Mouse (Mus musculus) forebrain, embryonic 14.5 days (tissue): ENCODE data around the gene Tfrc. TPM values are rescaled to one million over a fixed set of nuclear protein-coding genes. Genes with fewer than 3 reads are reported as not detected.
A peak's percentile ranks its signal among the peaks of the same experiment; 100 is the strongest.

Experiments
- ATAC-seq: fragments of 200-750 bp; cut with Nextera tagmentation; 2 replicates; pipeline ENCODE4 v1.8.0; 2017; ENCODE audit warnings: mild to moderate bottlenecking, moderate library complexity
- DNase-seq: peaks from one replicate; pipeline ENCODE4 v3.0.0-alpha.2; 2015; ENCODE audit warnings: low spot score
- H3K27ac ChIP-seq: fragments of 300-500 bp; sonication (generic); 2 replicates; pipeline ENCODE4 v1.5.1; 2014; ENCODE audit warnings: low read depth, mild to moderate bottlenecking, control low read depth, low read length, moderate library complexity
- H3K27me3 ChIP-seq: fragments of 300-500 bp; sonication (generic); replicated peaks from 2 replicates; pipeline ENCODE4 v1.6.1; 2014; ENCODE audit warnings: low read length, control low read depth, mixed read lengths; ENCODE audit not compliant: control insufficient read depth, insufficient read depth
- H3K36me3 ChIP-seq: fragments of 300-500 bp; sonication (generic); 2 replicates; pipeline ENCODE4 v1.6.1; 2014; ENCODE audit warnings: low read length, control low read depth; ENCODE audit not compliant: control insufficient read depth, insufficient read depth
- H3K4me1 ChIP-seq: fragments of 300-500 bp; sonication (generic); 2 replicates; pipeline ENCODE4 v1.6.1; 2014; ENCODE audit warnings: antibody characterized with exemption, low read length, control low read depth; ENCODE audit not compliant: control insufficient read depth, insufficient read depth
- H3K4me2 ChIP-seq: fragments of 300-500 bp; sonication (generic); 2 replicates; pipeline ENCODE4 v1.6.1; 2014; ENCODE audit warnings: mild to moderate bottlenecking, control low read depth, low read length
- H3K4me3 ChIP-seq: fragments of 300-500 bp; sonication (generic); 2 replicates; pipeline ENCODE4 v1.5.1; 2014; ENCODE audit warnings: low read depth, low read length, control low read depth
- H3K9ac ChIP-seq: fragments of 300-500 bp; sonication (generic); 2 replicates; pipeline ENCODE4 v1.6.1; 2014; ENCODE audit warnings: mild to moderate bottlenecking, low read length, control low read depth, moderate library complexity
- H3K9me3 ChIP-seq: fragments of 300-500 bp; sonication (generic); replicated peaks from 2 replicates; pipeline ENCODE4 v1.6.1; 2016; ENCODE audit warnings: low read length, control low read depth, mixed read lengths; ENCODE audit not compliant: control insufficient read depth
- WGBS: fragments of 180-500 bp; shearing (Covaris S2); extraction: QIAGEN DNeasy Blood & Tissue Kit; methylation state at CpG from one replicate; pipeline ENCODE4 v1.1.7; 2014; 5-methylcytosine and 5-hydroxymethylcytosine counted together
- polyA plus RNA-seq: library from polyadenylated mRNA; unstranded; fragments of >200 nt; fragmentation: Nextera tagmentation; extraction: Ambion mirVana; gene quantifications from 2 replicates; pipeline ENCODE4 v1.2.1, GENCODE M21; 2014

The Tfrc gene
- polyA plus RNA-seq, 1 experiment from 2014 or later, result 56.0 TPM

- ATAC-seq (no peak), DNase-seq (peak; percentile 2)
- no peaks in the 10 kb centered on the region for H3K36me3 ChIP-seq
- H3K4me2 ChIP-seq, result peak overlapping the region; percentile 68; the same call in 1 of the 2 replicates
- no peak overlapping the region for H3K4me3 ChIP-seq
- H3K4me1 ChIP-seq, result peaks cover 9% of the 10 kb centered on the region
- no peaks in the 10 kb centered on the region for H3K9me3 ChIP-seq
- H3K9ac ChIP-seq, result 0 out of 2 replicates have a peak overlapping the region, but pooled peaks have one; percentile 49
- H3K27ac ChIP-seq, result no peak overlapping the region
- 70% methylated on average over 7 of the region's 7 CpGs for WGBS
- no peaks in the 10 kb centered on the region for H3K27me3 ChIP-seq
Measured at GRCm38 (mm10) chr16:32607562-32608343, 967 bp upstream of the Tfrc start.

GRCm38 (mm10) chr16:32608344-32608711 is 392 bp upstream of the Tfrc start:
- no peaks in the 10 kb centered on the region for H3K36me3 ChIP-seq
- H3K9me3 ChIP-seq, result no peaks in the 10 kb centered on the region
- DNase-seq (no peak), ATAC-seq (no peak)
- peaks cover 9% of the 10 kb centered on the region for H3K4me1 ChIP-seq
- 13% methylated on average over 8 of the region's 8 CpGs for whole genome bisulfite sequencing
- peak overlapping the region; percentile 68 for H3K4me2 ChIP-seq
- no peaks in the 10 kb centered on the region for H3K27me3 ChIP-seq
- peak overlapping the region; percentile 49 for H3K9ac ChIP-seq
- H3K27ac ChIP-seq, result peak overlapping the region; percentile 95; the same call in 1 of the 2 replicates
- peak overlapping the region; percentile 88 for H3K4me3 ChIP-seq

- H3K4me1 ChIP-seq, result peaks cover 9% of the 10 kb centered on the region
- peak overlapping the region; percentile 88 for H3K4me3 ChIP-seq
- 0% methylated on average over 14 of the region's 14 CpGs for WGBS
- H3K27ac ChIP-seq, result peak overlapping the region; percentile 95
- ATAC-seq (no peak; the same call in 1 of the 2 replicates), DNase-seq (peak; percentile 47)
- no peaks in the 10 kb centered on the region for H3K27me3 ChIP-seq
- H3K9ac ChIP-seq, result peak overlapping the region; percentile 88
- H3K4me2 ChIP-seq, result peak overlapping the region; percentile 68
- no peaks in the 10 kb centered on the region for H3K9me3 ChIP-seq
- peaks cover 3% of the 10 kb centered on the region; the same call in 1 of the 2 replicates for H3K36me3 ChIP-seq
Measured at GRCm38 (mm10) chr16:32609401-32609779, 670 bp downstream of the Tfrc start.

GRCm38 (mm10) chr16:32610460-32611255 is 1.9 kb downstream of the Tfrc start:
- DNase-seq (no peak), ATAC-seq (no peak)
- Histone ChIP-seq H3K4me3 (peak overlapping the region; percentile 88), H3K27ac (no peak overlapping the region), H3K27me3 (no peaks in the 10 kb centered on the region), H3K9ac (peak overlapping the region; percentile 88; the same call in 1 of the 2 replicates), H3K4me2 (peak overlapping the region; percentile 68), H3K36me3 (peaks cover 15% of the 10 kb centered on the region), H3K9me3 (no peaks in the 10 kb centered on the region), H3K4me1 (peaks cover 9% of the 10 kb centered on the region)
- 70% methylated on average over 5 of the region's 5 CpGs for WGBS

- H3K4me3 ChIP-seq, result no peak overlapping the region
- WGBS, result 78% methylated on average over 1 of the region's 1 CpGs
- DNase-seq (no peak), ATAC-seq (no peak)
- no peaks in the 10 kb centered on the region for H3K9me3 ChIP-seq
- H3K4me2 ChIP-seq, result no peak overlapping the region
- H3K4me1 ChIP-seq, result peaks cover 9% of the 10 kb centered on the region
- no peak overlapping the region for H3K9ac ChIP-seq
- peaks cover 28% of the 10 kb centered on the region for H3K36me3 ChIP-seq
- H3K27ac ChIP-seq, result no peak overlapping the region
- no peaks in the 10 kb centered on the region for H3K27me3 ChIP-seq
Measured at GRCm38 (mm10) chr16:32612052-32612451, 3.3 kb downstream of the Tfrc start.

GRCm38 (mm10) chr16:32613269-32613834 is 4.6 kb downstream of the Tfrc start:
- no peaks in the 10 kb centered on the region for H3K9me3 ChIP-seq
- WGBS, result 80% methylated on average over 3 of the region's 3 CpGs

GRCm38 (mm10) chr16:32614047-32614446 is 5.3 kb downstream of the Tfrc start:
- DNase-seq (no peak), ATAC-seq (no peak)
- 65% methylated on average over 4 of the region's 4 CpGs for WGBS

More at GRCm38 (mm10) chr16:32613269-32613834, 4.6 kb downstream of the Tfrc start:
- peaks cover 38% of the 10 kb centered on the region for H3K36me3 ChIP-seq
- H3K4me2 ChIP-seq, result no peak overlapping the region
- no peak overlapping the region for H3K4me3 ChIP-seq
- DNase-seq (no peak), ATAC-seq (no peak)
- H3K9ac ChIP-seq, result no peak overlapping the region
- H3K27ac ChIP-seq, result no peak overlapping the region
- peaks cover 9% of the 10 kb centered on the region for H3K4me1 ChIP-seq
- no peaks in the 10 kb centered on the region for H3K27me3 ChIP-seq

GRCm38 (mm10) chr16:32618946-32619345 is 10.2 kb downstream of the Tfrc start:
- H3K27ac ChIP-seq, result no peak overlapping the region
- no peak for DNase-seq
- no peaks in the 10 kb centered on the region for H3K4me1 ChIP-seq
- H3K9me3 ChIP-seq, result no peaks in the 10 kb centered on the region
- 95% methylated on average over 1 of the region's 1 CpGs for WGBS
- H3K4me3 ChIP-seq, result no peak overlapping the region
- peaks cover 81% of the 10 kb centered on the region for H3K36me3 ChIP-seq
- no peaks in the 10 kb centered on the region for H3K27me3 ChIP-seq
- ATAC-seq, result no peak
- no peak overlapping the region for H3K4me2 ChIP-seq
- no peak overlapping the region for H3K9ac ChIP-seq

More at GRCm38 (mm10) chr16:32614047-32614446, 5.3 kb downstream of the Tfrc start:
- peaks cover 40% of the 10 kb centered on the region for H3K36me3 ChIP-seq
- no peaks in the 10 kb centered on the region for H3K27me3 ChIP-seq
- H3K9me3 ChIP-seq, result no peaks in the 10 kb centered on the region
- peaks cover 9% of the 10 kb centered on the region for H3K4me1 ChIP-seq
- no peak overlapping the region for H3K27ac ChIP-seq
- no peak overlapping the region for H3K9ac ChIP-seq
- H3K4me2 ChIP-seq, result no peak overlapping the region
- H3K4me3 ChIP-seq, result no peak overlapping the region
